Mouse (Mus musculus) hindbrain, embryonic 16.5 days (tissue): ENCODE data around the gene Pygl. TPM values are rescaled to one million over a fixed set of nuclear protein-coding genes. Genes with fewer than 3 reads are reported as not detected.

Experiments
- polyA plus RNA-seq: library from polyadenylated mRNA; unstranded; fragments of >200 nt; fragmentation: Nextera tagmentation; extraction: Ambion mirVana; gene quantifications from 2 replicates; pipeline ENCODE4 v1.2.1, GENCODE M21; 2015

Pygl gene
- polyA plus RNA-seq, 1 experiment from 2014 or later: 9.6 TPM

Other genes with a start within 250 kb of the Pygl start
- 0.23 and 0.67 TPM in 2 replicates for gene Sav1, start 244.5 kb downstream of the Pygl start, polyA plus RNA-seq
- 9.4 and 10.8 TPM in 2 replicates for gene Nin, start 117.8 kb downstream of the Pygl start, polyA plus RNA-seq
- gene Abhd12b, start 77.3 kb downstream of the Pygl start, polyA plus RNA-seq: 0.18 and 0.27 TPM in 2 replicates
- 98.0 and 108 TPM in 2 replicates for gene Trim9, start 116.1 kb upstream of the Pygl start, polyA plus RNA-seq
- 148 and 153 TPM in 2 replicates for gene Tmx1, start 221.6 kb upstream of the Pygl start, polyA plus RNA-seq